Mouse (Mus musculus) large intestine, adult 2 months (tissue): Measurements from ENCODE around the gene Tasp1. TPM values are rescaled to one million over a fixed set of nuclear protein-coding genes. Genes with fewer than 3 reads are reported as not detected.
"Not testable (repeated sequence)": the region's sequence is repeated elsewhere in the genome, so short reads cannot be mapped to it uniquely, and the experiment has no call there.

Experiments
- DNase-seq: peaks from one replicate; pipeline ENCODE4 v3.0.0-alpha.2; 2012; ENCODE audit warnings: low read depth, low spot score
- WGBS: fragments of 180-500 bp; shearing (Covaris S2); methylation state at CpG from one replicate; pipeline ENCODE4 v1.1.7; 2018; 5-methylcytosine and 5-hydroxymethylcytosine counted together
- polyA plus RNA-seq: library from polyadenylated mRNA; depleted of rRNA; stranded (reverse); fragments of >200 nt; gene quantifications from 2 replicates; pipeline ENCODE4 v1.2.3, GENCODE M21; 2012

Gene Tasp1
- polyA plus RNA-seq, 1 experiment, result 2.4 TPM

DNA sequence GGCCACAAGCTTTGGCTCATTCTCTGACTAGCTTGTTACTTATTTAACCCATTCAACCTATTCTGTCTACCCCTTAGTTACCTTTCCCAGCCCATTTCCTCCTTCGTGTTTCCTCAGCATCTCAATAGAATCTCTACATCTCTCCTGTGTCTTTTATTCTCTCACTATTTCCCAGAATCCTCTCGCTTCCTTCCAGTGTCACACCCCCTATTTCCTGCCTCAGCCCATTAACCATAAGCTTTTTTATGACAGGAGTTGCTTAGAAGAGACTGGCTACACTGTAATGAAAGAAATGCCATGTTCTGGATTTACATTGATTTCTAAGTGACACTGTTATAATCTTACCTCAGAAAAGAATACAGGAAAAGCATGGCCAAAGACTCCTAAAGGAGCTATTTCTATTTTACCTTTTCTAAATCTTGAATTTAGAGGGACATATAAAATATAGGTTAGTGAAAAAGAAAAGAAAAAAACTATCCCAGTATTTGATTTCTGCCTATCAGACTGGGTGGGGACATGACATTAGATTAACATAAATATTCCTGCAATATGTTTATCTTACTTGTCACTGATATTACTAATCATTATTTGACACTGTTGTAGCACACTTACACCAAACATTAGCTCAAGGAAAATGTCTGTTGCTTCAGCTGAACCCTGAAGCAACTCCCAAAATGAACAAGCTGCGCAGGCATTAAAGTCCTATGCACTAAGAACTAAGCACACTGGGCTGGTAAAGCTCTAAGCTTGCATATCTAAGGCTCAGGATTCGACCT lies 6.3 kb downstream of the Tasp1 start:
- 89% methylated on average over 4 of the region's 4 CpGs for WGBS

DNA sequence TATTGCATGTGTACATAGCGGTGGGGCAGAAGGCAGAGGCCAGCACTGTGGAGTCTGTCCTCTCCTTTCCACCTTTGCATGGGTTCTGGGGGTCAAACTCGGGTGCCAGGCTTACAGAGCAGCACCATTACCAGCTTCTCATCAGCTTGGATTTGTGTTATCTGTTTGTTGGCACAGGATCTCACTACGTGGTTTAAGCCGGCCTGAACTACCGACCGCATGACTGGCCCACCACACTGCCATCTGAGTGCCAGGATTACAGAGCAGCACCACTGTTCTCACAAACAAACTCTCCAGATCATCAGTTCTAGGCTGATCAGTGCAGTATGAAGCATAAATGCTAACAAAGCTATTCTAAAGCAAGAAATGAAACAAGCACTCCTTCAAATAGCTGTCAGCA lies 8.5 kb downstream of the Tasp1 start:
- WGBS, result 87% methylated on average over 6 of the region's 6 CpGs
- DNase-seq, result no peak

More for the DNA sequence above, 6.3 kb downstream of the Tasp1 start:
- no peak for DNase-seq

DNA sequence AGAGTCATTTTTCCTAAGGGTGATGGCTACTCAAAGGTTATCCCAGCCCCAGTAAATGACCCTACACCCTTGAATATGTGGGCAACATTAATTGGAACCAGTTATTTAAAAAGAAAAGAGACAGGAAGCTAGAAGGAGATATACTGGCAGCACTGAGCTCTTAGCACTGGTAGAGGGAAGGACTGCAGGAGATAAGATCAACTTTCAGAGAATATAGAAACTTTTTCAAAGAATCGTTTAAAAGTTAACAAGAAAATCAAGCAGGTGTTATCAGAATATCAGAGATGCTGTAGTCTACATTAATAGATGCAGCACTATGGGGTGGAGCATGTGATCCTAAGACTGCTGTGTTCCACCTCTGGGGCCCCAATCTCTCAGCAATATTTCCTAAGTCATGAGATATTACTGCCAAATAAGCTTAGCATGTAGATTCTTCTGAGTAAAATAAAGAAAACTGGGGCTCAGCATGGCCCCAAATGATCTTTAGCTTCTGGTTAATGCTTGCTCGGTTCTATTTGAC lies 14.9 kb downstream of the Tasp1 start:
- 78% methylated on average over 2 of the region's 2 CpGs for WGBS
- DNase-seq, result no peak

DNA sequence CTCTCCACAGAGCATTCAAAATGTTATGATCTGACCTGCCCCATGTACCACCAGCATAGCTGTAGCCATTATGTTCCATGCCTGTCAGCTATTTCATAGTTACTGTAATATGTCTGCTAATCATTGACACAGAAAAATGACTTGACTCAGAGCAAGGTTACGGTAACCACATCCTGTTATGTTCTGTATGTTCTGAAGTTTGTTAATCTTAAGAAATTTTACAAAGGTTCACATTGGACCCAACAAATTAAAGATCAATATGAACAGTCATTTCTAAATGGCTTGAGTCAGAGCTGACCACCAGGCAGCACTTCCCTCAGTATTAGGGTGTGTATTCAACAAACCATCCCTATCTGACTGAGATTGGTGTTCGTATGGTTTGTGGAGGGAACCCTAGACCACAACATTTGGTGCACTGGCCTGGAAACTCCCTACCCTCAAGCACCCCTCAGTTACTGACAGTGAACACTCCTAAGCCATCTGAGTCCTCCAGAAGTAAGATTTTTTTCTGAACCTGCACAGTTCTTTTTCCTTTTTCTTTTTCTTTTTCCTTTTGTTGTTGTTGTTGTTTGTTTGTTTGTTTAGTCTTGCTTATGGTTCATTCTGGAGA lies 24.0 kb downstream of the Tasp1 start:
- DNase-seq, result no peak
- WGBS, result 88% methylated on average over 2 of the region's 2 CpGs

DNA sequence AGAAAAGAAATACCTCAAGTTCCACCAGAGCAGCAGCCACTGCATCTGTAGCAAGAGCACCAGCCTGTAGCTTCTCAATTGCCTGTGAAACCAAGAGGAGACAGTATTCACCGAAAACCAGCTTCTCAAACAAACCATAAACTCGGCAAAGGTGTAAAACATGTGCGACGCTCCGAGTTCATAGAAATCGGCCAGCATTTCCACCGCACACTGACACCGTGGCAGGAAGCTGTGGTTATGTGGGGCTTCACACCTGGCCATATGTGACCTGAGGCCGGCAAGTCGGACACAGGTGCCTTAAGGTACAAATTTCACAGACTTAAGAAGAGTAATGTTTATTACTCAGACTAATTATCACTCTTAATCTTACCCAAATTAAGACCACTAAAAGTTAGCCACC lies 24.5 kb downstream of the Tasp1 start:
- WGBS, result 76% methylated on average over 10 of the region's 10 CpGs
- DNase-seq, result no peak

DNA sequence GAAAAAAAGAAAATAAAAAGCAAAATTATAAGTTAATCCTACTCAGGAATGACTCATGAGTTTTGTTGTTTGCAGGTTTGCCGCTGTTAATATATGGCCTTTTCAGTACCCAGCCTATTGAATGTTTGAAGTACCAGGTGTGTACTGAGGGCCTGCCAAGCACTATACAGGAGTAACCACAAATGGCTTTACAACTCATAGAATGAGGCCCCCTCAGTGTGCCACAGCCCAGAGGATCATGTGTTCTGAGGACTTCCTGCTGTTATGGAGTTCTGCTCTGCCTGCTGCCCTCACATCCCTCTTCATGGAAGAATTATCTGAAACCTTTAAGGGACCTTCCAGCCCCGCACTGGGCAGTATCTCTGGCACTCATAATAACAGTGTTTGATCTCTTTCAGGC lies 29.1 kb downstream of the Tasp1 start:
- WGBS, result 56% methylated on average over 2 of the region's 2 CpGs
- DNase-seq, result peak; percentile 8

DNA sequence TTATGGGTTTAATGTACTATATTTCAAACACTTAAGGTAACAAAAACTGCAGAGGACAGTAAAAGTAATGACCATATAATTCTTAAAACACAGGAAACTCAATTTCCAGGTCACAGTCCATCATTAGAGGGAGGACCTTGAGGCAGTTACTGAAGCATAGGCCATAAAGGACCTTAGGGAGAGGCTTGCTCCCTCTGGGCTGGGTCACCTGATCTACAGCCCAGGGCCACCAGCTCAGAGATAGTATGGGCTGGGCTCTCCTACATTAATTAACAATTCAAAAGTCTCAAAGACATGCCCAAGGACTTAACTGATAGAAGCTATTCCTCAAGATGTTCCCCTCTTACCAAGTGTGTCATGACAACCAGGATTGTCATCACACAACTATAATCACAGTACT lies 29.8 kb downstream of the Tasp1 start:
- DNase-seq, result peak; percentile 14

DNA sequence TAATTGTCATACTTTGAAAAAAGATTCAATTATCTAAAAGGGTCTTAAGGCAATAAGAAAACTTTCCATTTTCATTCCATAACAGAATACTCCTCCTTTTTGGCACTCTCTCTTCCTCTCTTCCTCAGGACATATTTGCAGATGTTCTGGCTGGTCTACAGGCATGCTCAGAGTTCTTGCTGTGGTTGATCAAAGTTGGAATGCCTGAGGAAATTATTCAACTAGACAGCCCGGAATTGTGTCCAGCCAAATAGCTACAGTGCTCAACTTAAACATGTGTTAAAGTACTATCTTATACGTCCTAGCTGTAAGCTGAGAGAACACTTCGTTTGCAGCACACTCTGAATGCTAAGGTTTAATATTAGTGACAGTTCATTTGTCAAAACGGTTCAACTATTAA lies 41.7 kb downstream of the Tasp1 start:
- WGBS, result 73% methylated on average over 4 of the region's 4 CpGs
- no peak for DNase-seq

DNA sequence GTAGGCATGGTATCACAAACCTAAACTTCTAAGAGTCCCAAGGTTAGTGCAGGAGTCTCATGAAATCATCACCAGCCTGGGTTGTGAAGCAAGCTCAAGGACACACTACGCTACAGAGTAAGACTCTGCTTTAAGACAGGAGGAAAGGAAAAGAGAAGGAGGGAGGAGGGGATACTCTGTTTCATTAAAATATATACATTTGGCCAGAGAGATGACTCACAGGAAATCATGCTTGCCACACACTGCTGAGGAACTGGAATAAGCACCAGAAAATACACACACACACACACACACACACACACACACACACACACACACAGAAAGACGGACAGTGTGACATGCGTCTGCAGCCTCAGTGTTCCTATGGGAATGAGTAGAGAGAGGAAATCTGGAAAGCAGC lies 59.2 kb downstream of the Tasp1 start:
- no peak for DNase-seq
- WGBS, result 90% methylated on average over 3 of the region's 3 CpGs

DNA sequence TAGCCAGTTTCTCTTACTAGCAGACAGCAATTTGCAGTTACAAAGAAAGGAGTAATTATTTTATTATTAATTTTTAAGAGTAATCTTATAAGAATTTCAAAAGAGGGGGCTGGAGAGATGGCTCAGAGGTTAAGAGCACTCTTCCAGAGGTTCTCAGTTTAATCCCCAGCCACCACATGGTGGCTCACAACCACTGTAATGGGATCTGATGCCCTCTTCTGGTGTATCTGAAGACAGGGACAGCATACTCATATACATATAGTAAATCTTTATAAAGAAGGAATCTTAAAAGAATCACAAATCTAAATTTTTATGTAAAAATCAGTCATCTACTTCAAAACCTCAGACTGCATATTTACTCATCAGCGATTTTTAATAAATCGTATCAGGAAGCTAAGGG lies 68.4 kb downstream of the Tasp1 start:
- WGBS, result 99% methylated on average over 2 of the region's 2 CpGs
- DNase-seq, result no peak

DNA sequence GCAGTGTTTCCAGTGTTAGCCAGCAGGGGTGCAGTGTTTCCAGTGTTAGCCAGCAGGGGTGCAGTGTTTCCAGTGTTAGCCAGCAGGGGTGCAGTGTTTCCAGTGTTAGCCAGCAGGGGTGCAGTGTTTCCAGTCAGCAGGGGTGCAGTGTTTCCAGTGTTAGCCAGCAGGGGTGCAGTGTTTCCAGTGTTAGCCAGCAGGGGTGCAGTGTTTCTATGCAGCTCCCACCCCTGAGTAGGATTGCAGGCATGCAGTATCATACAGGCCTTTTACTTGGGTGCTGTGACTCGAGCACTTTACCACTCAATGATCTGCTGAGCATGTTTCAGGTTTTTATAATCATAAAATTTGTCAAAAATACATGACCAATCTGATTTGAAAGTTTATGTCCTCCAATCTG lies 76.7 kb downstream of the Tasp1 start:
- DNase-seq, result not testable (repeated sequence)
- 84% methylated on average over 1 of the region's 1 CpGs for WGBS

DNA sequence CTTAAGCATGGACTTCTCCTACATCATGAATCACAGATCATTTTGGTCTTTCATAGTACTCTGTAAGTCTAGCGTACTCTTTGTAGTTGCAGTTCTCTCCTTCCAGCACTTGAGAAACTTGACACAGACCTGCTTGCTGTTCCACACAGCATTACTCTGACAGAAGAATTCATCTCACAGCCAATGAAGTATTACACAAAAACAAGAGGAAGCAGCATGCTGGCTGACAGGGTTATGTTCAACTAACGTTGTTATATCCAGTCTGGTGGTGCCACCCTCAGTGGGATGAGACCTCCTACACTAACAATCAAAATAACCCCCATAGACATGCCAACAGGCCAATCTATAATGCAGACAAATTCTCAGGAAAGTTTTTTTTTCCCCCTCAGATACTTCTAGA lies 99.2 kb downstream of the Tasp1 start:
- DNase-seq, result no peak
- 75% methylated on average over 2 of the region's 2 CpGs for WGBS

DNA sequence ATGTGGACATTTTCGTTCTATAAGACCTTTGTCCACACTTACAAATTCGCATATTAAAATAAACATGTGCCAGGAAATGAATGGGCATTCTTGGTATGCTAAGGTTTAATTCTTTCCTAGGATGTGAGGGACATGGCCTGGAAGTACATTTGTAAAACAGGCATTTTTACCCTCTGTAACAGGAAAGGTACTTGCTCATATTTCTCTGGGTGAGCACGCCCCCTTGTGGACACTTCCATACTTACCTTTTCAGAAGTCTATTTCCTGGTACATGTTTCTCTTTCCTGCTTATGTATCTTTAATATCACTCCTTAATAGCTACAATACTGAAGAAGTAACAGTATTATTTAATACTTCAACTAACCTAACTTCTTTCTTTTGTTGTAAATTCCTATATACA lies 100.3 kb downstream of the Tasp1 start:
- 62% methylated on average over 3 of the region's 3 CpGs for WGBS
- DNase-seq, result peak; percentile 46

DNA sequence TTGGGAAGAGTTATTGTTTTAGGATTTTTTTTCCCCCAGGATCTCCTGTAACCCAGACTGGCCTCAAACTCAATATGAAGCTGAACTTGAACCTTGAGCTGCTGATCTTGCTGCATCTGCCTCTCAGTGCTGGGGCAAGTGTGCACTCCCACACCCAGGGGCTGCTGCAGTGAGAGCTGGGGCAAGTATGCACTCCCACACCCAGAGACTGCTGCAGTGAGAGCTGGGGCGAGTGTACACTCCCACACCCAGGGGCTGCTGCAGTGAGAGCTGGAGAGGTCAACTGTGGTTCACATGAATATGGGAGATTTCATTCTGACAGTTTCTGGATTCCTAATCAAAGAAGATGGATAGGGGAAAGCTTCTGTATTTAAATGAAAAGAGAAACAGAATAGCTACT lies 117.8 kb downstream of the Tasp1 start:
- DNase-seq, result no peak
- WGBS, result 63% methylated on average over 1 of the region's 1 CpGs

DNA sequence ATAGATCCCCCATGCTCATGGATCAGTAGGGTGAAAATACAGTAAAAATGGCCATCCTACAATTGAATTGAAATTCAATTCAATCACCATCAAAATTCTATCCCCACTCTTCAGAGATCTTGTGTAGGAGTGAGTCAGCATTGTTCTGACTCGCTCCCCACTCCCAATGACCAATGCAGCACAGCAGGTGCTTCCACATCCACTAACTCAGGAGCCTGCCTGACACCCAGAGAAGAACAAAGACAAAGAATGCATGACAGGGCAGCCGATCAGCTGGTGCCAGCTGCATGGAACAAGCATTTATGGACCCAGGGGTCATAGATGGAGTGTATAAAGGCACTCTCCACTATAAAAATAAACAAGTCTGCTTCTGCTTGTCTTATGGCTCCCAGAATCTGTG lies 129.0 kb downstream of the Tasp1 start:
- WGBS, result 81% methylated on average over 2 of the region's 2 CpGs
- DNase-seq, result no peak

DNA sequence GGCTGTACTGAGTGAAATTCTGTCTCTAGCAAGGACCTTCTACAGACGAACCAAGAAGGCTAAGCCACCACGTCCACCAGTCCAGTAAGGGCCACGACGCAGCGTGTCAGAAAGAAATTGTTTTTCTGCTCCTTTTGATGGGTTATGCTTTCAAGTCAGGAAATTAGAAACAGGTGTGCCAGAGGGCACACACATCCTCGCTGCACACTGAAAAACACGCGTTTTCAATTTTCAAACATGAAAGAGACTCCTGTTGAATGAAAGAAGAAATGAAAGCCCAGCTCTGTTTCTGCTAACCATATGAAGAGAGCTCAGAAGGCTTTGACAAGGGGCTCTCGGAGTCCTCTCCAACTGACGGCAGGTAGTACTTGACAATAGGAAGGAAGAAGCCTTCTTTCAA lies 132.0 kb downstream of the Tasp1 start:
- WGBS, result 93% methylated on average over 10 of the region's 10 CpGs
- no peak for DNase-seq

DNA sequence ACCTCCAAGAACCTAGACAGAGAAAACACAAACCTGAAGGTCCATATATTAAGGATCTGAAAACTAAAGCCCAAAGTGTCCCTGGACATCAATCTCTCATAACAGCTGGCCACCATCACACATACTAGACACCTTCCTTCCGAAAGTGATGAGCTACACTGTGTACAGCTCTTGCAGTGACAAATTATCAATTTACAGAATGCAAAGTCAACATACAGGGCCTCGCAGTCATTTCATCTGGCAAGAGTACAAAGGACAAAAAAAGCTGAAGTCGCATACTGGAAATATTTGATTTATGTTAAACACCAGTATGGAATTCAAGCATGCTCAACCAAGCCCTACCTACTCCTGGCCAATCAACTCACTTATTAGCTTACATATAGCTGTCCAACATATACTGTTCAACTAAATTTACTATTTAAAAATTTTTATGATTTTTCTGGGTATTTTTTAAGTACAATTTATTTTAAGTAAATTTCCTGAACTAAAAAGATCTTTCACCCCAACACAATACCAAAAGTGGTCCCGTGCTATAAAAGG lies 132.5 kb downstream of the Tasp1 start:
- 66% methylated on average over 4 of the region's 4 CpGs for WGBS
- no peak for DNase-seq

DNA sequence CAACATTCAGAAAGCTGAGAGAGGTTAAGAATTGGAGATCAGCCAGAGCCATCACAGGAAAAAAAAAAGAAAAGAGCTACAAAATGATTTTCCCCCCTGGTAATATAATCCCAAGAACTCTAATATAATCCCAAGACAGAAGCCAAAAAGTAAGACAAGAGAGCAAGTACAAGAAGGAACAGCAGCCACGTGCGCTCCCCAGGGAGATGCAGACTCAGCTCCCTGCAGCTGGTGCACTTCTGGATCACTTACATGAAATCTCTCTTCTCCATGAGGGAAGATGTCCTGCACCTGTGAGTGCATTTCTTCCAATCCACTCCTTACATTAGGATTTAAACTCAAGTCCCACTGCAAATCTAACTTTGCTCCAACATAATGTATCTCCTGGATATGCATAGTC lies 134.4 kb downstream of the Tasp1 start:
- 92% methylated on average over 2 of the region's 2 CpGs for WGBS
- no peak for DNase-seq

DNA sequence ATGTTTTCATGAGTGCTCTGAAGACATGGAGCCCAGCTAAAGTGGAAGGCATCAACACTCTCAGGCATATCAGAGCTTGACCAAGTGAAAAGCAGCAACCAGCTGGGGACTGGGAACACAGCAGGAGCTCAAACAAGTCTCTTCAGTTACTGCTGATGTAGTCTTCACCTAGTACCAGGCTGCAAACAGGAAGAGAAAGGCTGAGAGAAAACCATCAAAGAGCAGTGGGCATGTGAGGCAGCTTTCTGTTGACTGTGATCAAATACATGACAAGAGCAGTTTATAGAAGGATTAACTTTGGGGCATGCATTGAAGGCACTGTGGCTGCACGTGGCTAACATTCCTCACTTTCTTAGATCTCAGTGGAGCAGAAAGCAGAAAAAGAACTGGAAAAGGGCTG lies 141.7 kb downstream of the Tasp1 start:
- DNase-seq, result no peak
- 33% methylated on average over 1 of the region's 1 CpGs for WGBS

DNA sequence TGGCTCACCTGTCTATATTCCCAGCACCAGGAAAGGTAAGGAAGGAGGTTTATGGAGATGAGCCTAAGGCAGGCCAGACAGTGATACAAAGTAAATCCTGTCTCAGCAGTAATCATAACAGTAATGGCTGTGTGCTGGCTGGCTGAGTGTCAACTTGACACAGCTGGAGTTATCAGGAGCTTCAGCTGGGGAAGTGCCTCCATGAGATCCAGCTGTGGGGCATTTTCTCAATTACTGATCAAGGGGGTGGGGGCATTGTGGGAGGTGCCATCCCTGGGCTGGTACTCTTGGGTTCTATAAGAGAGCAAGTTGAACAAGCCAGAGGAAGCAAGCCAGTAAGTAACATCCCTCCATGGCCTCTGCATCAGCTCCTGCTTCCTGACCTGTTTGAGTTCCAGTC lies 145.2 kb downstream of the Tasp1 start:
- not testable (repeated sequence) for DNase-seq

DNA sequence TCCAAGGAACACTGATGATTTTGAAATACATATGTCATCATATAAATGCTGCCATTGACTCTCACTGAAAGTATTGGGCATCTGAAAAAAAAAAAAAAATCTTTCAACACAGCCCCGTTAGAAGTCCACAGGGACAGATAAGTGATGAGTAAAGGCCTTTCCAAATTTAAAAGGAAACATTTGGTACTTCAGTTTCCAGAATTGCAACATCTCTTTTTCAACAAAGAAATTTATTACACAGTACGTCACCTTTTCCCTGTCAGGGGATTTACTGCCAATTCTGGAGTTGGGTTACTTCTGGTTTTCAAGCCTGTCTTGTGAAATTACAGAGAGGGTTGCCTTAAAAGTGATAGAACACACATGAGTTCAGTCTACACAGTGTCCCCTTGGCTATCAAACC lies 146.8 kb downstream of the Tasp1 start:
- no peak for DNase-seq

More for the DNA sequence above, 146.8 kb downstream of the Tasp1 start:
- 62% methylated on average over 2 of the region's 2 CpGs for WGBS
